Mouse (Mus musculus) layer of hippocampus, adult 2 months (tissue): ENCODE measurements around the gene Pus3. TPM values are rescaled to one million over a fixed set of nuclear protein-coding genes. Genes with fewer than 3 reads are reported as not detected.

Experiments
- DNase-seq, 2 experiments: peaks; one replicate each; pipeline ENCODE4 v3.0.0; 2022; ENCODE audit warnings: low spot score in 2 of 2
- H3K27ac ChIP-seq: fragments of 200-600 bp; 2 replicates; pipeline ENCODE4 v1.8.1; 2022
- H3K4me3 ChIP-seq: fragments of 200-600 bp; 2 replicates; pipeline ENCODE4 v1.8.1; 2022; ENCODE audit warnings: mild to moderate bottlenecking
- CTCF ChIP-seq: fragments of 200-600 bp; conservative IDR thresholded peaks from 2 replicates; pipeline ENCODE4 v1.8.1; 2022; ENCODE audit warnings: antibody characterized with exemption, mild to moderate bottlenecking, moderate library complexity
- total RNA-seq, 2 experiments: library from RNA; stranded (reverse); gene quantifications; 2 replicates each; pipeline ENCODE4 v1.2.3; 2021

Gene Pus3
- total RNA-seq, 2 experiments from 2014 or later, result 13.0 to 14.2 TPM

GRCm38 (mm10) chr9:35559009-35559890 is 855 bp downstream of the Pus3 start:
- no peak for TF ChIP-seq CTCF
- peak overlapping the region; percentile 93 for H3K27ac ChIP-seq

GRCm38 (mm10) chr9:35561076-35561475 is 2.7 kb downstream of the Pus3 start:
- H3K4me3 ChIP-seq, result no peak overlapping the region
- no peak for DNase-seq
- TF ChIP-seq CTCF, result no peak
- no peak overlapping the region for H3K27ac ChIP-seq

More at GRCm38 (mm10) chr9:35559009-35559890, 855 bp downstream of the Pus3 start:
- peak overlapping the region; percentile 74 for H3K4me3 ChIP-seq
- DNase-seq, result peak; percentile 76 to 88

GRCm38 (mm10) chr9:35561583-35561982 is 3.2 kb downstream of the Pus3 start:
- Histone ChIP-seq H3K4me3 (no peak overlapping the region), H3K27ac (no peak overlapping the region)
- no peak for TF ChIP-seq CTCF
- DNase-seq, result no peak

- TF ChIP-seq CTCF, result no peak
- H3K4me3 ChIP-seq, result no peak overlapping the region
- H3K27ac ChIP-seq, result no peak overlapping the region
- DNase-seq, result no peak
Observed at GRCm38 (mm10) chr9:35564536-35565240, 6.3 kb downstream of the Pus3 start.

GRCm38 (mm10) chr9:35567995-35568394 is 9.6 kb downstream of the Pus3 start:
- H3K27ac ChIP-seq, result no peak overlapping the region
- H3K4me3 ChIP-seq, result no peak overlapping the region
- DNase-seq, result no peak
- TF ChIP-seq CTCF, result no peak

GRCm38 (mm10) chr9:35569571-35570534 is 11.5 kb downstream of the Pus3 start, which contains the start of the genes Pate2 and Hyls1:
Gene Pate2, plus strand, starts transcription at chr9:35570284.
Gene Hyls1, minus strand, starts transcription at chr9:35570398.
- peak; percentile 89 to 94 for DNase-seq

GRCm38 (mm10) chr9:35570663-35571062 is 12.3 kb downstream of the Pus3 start:
- Histone ChIP-seq H3K4me3 (peak overlapping the region; percentile 95), H3K27ac (peak overlapping the region; percentile 94; the same call in 1 of the 2 replicates)
- no peak for TF ChIP-seq CTCF
- no peak for DNase-seq

More at GRCm38 (mm10) chr9:35569571-35570534, 11.5 kb downstream of the Pus3 start, which contains the start of the genes Pate2 and Hyls1:
- peak; percentile 48 for TF ChIP-seq CTCF
- Histone ChIP-seq H3K4me3 (peak within 1 kb of the TSS; percentile 95), H3K27ac (peak within 1 kb of the TSS; percentile 94)

GRCm38 (mm10) chr9:35574416-35574815 is 16.0 kb downstream of the Pus3 start:
- DNase-seq, result no peak
- TF ChIP-seq CTCF, result no peak
- H3K4me3 ChIP-seq, result peak overlapping the region; percentile 12; the same call in 1 of the 2 replicates
- H3K27ac ChIP-seq, result no peak overlapping the region

- Histone ChIP-seq H3K4me3 (no peak overlapping the region), H3K27ac (no peak overlapping the region)
- DNase-seq, result no peak
- no peak for TF ChIP-seq CTCF
Observed at GRCm38 (mm10) chr9:35587674-35588073, 29.3 kb downstream of the Pus3 start.

- no peak overlapping the region for H3K4me3 ChIP-seq
Observed at GRCm38 (mm10) chr9:35592903-35593302, 34.5 kb downstream of the Pus3 start.

GRCm38 (mm10) chr9:35607647-35608405 is 49.4 kb downstream of the Pus3 start:
- TF ChIP-seq CTCF, result no peak
- no peak overlapping the region for H3K27ac ChIP-seq
- H3K4me3 ChIP-seq, result no peak overlapping the region
- DNase-seq, result peak in 1 of 2 experiments; percentile 10

More at GRCm38 (mm10) chr9:35592903-35593302, 34.5 kb downstream of the Pus3 start:
- no peak overlapping the region for H3K27ac ChIP-seq
- peak; percentile 26 to 32 for DNase-seq
- TF ChIP-seq CTCF, result peak; percentile 86
